Mouse (Mus musculus) frontal cortex, postnatal 36 days (tissue): Measurements from ENCODE around the gene Gfy.

ENCODE experiments used
- DNase-seq, 2 experiments: peaks; one replicate each; pipeline ENCODE4 v3.0.0; 2022; ENCODE audit warnings: low spot score in 2 of 2

Gfy gene

DNA sequence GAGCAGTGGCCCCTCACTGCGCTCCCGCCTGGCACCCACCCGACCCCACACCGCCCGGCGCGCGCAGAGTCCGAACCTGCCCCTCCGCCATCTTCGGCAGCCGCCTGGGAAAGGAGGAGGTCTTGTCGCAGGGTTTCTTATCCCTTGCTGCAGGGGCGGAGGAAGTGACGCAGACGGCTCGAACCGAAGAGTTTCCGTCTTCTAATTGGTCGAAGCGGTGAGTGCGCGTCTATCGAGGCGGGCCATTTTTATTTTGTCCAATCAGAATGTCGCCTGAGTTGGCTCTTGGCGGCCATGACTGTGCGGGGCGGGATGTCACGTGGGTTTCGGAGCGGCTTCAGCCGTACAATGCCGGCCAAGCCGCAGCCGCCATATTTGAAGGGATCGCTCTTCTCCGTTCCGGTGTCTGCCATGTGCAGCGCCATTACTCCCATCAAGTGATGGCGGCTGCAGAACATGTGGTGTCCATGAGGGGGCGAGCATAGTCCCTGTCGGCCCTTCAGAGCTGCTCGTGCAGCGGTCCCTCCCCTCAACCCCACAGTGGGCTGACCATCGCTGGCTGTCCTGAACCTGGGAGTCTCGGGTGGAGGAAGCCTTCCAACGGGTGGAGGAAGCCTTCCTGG is 50.6 kb downstream of the Gfy start, which contains the start of gene Rpl13a:
TSS of gene Rpl13a (minus strand) at position 138 of the 623 bp plus-strand sequence.
- DNase-seq: peak; percentile 99 to 100

DNA sequence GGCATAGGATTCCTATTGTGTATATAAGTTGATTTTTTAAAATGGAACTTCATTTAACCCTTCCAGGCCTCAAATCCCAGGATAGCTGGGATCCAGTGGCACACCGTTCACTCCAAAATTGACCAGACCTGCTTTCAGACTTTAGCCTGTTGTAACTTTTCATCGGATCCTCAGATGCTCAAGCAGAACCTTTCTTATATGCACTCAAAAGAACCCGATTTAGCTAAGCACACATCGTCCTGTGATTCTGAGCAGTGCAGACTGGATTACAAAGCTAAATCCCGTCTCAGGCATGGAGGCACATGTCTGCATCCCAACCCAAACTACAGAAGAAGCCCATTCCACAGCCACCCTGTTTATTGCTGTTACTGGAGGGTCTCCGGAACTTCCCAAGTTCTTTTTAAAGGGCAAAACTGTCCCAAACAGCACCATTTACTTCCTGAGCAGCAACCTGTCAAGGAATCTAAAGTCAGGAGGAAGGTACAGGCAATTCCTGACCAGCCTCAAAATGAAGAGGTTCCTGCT is 51.6 kb downstream of the Gfy start:
- DNase-seq: no peak

DNA sequence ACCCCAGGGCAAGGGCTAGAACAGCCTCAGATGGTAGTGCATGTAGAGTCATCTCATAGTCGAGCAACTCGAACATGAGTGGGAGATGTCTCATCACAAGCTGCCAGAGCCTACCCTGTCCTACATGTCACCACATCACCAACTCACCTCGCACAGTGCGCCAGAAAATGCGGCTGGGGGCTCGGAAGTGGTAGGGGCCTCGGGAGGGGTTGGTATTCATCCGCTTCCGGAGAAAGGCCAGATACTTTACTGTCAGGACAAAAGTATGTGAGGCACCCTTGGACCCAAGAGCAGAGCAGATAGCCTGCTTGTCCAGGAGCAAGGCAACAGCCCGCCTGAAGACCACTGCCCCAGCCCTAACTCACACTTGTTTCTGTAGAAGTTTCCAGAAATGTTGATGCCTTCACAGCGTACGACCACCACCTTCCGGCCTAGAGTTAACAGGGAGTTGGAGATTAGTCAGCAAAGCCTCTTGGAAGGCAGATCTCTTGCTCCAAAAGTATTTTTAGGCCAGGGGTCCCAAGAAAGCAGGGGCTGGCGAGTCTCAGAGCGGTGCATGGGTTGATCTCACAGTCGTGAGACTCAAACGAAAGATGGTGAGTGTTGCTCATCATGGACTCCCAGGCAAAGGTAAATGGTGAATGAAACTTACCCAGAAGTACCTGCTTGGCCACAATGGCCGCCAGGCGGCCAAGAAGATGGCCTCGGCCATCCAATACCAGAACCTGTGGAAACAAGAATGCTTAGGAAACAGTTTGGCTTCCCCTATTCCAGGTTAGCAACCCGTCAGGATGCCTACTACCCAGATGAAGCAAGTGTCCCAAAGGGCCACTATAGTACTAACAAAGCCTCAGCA is 52.3 kb downstream of the Gfy start:
- DNase-seq: no peak
